Mouse (Mus musculus): ENCODE measurements at regions not wholly inside any gene's neighbourhood (a gene's known extent, or its start where the extent isn't known, plus 50 kb on each side); places are given as distances from the start of the nearest gene placed in this dataset.
"Not testable (repeated sequence)": the region's sequence is repeated elsewhere in the genome, so short reads cannot be mapped to it uniquely, and the experiment has no call there.

DNA sequence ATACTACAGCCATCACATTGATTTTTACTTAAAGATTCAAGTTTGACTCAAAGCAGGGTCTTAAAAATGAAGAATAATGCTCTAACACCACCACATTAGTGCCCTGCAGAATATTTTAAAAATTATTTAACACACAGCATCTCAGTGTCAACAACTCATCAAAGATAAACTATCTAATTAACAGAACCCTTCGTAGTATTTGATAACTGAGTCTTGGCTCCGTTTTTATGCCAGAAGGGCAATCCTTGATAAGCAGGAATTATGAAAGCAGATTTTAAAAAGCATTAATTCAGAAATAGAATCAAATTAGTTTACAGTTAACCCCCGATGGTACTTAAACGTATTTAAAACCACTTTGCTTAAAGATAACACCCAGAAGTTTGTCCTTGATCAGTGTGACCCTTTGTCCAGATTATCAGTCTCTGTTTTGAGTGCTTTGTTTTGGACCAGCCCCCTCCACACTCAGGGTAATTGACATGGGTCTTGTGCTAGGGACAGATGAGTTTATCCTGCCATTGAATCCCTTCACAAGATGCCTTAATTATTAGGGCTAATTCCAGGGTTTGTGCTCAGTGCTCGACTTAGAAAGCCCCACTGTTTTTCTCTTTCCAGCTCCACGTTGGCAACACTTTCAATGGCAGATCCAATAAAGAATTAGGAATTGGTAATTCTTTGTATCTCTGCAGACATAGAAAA, 69.4 kb upstream of the Dph6 start:
- 60% methylated on average over 6 of the region's 6 CpGs for WGBS
- Histone ChIP-seq H3K9me3 (no peaks in the 10 kb centered on the region), H3K9ac (no peak overlapping the region), H3K4me3 (no peak overlapping the region), H3K36me3 (no peaks in the 10 kb centered on the region), H3K4me1 (no peaks in the 10 kb centered on the region), H3K27me3 (no peaks in the 10 kb centered on the region), H3K27ac (no peak overlapping the region), H3K4me2 (no peak overlapping the region)
- no peak for ATAC-seq (ENCODE audit: insufficient number of reproducible peaks, insufficient read depth, low FRiP score, low TSS enrichment, low read depth)

DNA sequence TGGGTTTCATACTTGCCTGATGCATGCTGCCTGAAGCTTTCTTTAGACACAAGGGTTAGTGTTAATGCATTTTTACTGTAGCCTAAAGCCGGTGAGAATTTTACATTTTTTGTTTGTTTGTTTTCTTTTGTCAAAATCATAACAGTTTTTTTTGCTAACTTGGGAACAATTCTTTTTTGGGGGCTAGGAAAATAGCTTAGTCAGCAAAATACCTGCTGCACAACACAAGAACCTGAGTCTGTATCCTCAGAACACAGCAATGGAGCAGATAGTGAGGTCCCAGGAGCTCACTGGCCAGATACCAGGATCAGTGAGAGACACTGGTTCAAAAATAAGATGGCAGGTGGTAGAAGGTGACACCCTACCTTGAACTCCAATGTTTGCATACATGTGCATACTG, 72.4 kb upstream of the Dph6 start:
- no peaks in the 10 kb centered on the region for H3K9me3 ChIP-seq

DNA sequence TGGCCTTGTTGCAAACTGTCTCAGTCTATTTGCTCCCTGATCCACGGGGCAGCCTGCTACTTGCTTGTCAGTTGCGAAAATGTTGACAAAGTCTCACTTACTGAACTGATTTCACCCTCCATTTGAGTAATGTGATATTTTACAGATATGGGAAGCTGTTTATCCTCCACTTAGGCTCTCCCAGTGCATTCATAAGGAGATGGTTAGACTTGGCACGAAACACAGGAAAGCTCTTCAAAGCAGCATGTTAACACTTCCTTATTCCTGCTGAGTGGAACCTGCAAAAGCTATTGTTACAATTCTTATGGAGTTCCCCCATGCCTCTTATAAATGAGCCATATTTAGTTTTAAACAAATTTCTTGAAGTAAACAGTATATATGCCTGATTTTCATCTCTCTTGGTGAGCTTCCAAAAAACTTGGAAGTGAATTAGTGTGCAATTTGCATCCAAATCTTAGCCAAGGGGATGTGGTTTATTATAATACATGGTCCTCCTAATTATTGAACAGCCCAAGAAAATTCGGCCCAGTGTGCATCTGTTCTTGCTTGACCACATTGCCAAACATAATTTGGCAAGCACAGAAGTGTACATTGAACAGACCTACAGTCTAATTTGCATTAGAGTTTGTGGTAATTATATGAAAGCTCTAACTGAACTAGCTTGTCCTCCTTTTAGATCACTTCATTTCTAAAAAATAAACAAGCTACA, 80.3 kb upstream of the Dph6 start:
- peaks cover 9% of the 10 kb centered on the region for H3K27me3 ChIP-seq
- no peak overlapping the region for H3K4me3 ChIP-seq
- no peaks in the 10 kb centered on the region for H3K9me3 ChIP-seq
- H3K4me1 ChIP-seq = 0 out of 2 replicates have a peak, but pooled peaks cover 4% of the 10 kb centered on the region
- no peak overlapping the region for H3K4me2 ChIP-seq
- no peak overlapping the region for H3K27ac ChIP-seq
- ATAC-seq (ENCODE audit: insufficient number of reproducible peaks, insufficient read depth, low FRiP score, low TSS enrichment, low read depth) = 0 out of 2 replicates have a peak, but pooled peaks have one; percentile 56
- no peak overlapping the region for H3K9ac ChIP-seq
- WGBS = 35% methylated on average over 4 of the region's 4 CpGs
- no peaks in the 10 kb centered on the region for H3K36me3 ChIP-seq

More for the DNA sequence above, 72.4 kb upstream of the Dph6 start:
- 77% methylated on average over 1 of the region's 1 CpGs for WGBS
- no peaks in the 10 kb centered on the region for H3K27me3 ChIP-seq
- no peak overlapping the region for H3K4me3 ChIP-seq
- no peak overlapping the region for H3K27ac ChIP-seq
- H3K4me1 ChIP-seq = no peaks in the 10 kb centered on the region
- no peak overlapping the region for H3K4me2 ChIP-seq
- no peak for ATAC-seq (ENCODE audit: insufficient number of reproducible peaks, insufficient read depth, low FRiP score, low TSS enrichment, low read depth)
- no peak overlapping the region for H3K9ac ChIP-seq
- no peaks in the 10 kb centered on the region for H3K36me3 ChIP-seq

DNA sequence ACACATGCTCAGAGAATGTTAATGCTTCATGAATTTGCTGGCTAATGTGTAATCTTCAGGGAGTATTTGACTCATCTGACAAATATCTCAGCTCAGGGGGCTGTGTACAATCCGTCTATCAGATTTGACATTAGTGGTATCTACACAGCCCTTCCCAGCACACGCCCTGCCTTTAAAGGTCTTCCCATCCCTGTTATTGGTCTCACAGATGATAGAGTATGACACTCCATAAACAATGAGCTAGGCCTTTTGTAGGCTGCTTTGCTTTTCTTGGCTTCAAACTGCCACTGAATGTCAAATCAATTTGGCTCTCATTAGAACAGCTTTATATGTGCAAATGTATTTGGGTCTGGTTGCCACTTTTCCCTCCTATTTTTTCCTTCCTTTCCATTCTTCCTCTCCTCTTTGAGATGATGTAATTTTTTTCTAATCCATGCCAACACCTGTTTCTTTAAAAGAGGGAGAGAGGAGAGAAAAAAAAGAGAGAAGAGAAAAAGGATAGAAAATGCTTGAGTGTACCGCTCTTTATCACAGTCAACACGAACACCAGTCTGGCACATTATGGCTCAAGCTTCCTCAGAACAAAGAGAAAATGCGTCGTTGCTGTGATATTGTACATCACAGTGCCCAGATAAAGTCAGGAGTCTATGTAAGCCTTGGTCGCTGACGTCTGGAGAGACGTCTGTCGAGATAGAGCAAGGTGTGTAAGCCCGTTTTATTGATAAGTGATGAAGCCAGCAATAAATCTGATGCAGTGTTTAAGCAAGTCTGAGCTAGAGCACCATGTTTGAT, 84.9 kb upstream of the Dph6 start:
- H3K4me2 ChIP-seq = no peak overlapping the region
- H3K4me1 ChIP-seq = 0 out of 2 replicates have a peak, but pooled peaks cover 3% of the 10 kb centered on the region
- H3K9me3 ChIP-seq = no peaks in the 10 kb centered on the region
- H3K27me3 ChIP-seq = peaks cover 9% of the 10 kb centered on the region
- 85% methylated on average over 11 of the region's 11 CpGs for WGBS
- no peak for ATAC-seq (ENCODE audit: insufficient number of reproducible peaks, insufficient read depth, low FRiP score, low TSS enrichment, low read depth)
- H3K36me3 ChIP-seq = no peaks in the 10 kb centered on the region
- H3K4me3 ChIP-seq = no peak overlapping the region
- H3K9ac ChIP-seq = no peak overlapping the region
- no peak overlapping the region for H3K27ac ChIP-seq

DNA sequence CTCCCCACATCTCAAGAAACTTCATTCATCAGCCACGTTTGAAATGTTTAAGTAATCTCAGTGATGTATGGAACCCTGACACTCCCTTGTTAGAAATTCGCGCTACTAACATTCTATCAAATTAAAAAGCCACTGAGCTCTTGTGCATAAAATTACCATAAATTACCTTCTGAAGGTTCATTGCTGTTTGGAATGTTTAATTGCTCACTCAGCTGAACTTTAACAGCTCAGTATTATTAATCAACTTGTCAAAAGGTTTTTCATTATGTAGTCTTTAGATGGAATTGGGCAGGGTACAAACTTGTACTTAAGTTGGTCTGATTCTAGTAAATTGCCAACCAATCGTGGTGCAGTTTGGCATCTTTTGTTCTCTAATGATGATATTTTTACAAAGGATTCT, 108.5 kb upstream of the Dph6 start:
- no peak for ATAC-seq (ENCODE audit: insufficient number of reproducible peaks, insufficient read depth, low FRiP score, low TSS enrichment, low read depth)
- H3K27me3 ChIP-seq = no peaks in the 10 kb centered on the region
- WGBS = 81% methylated on average over 4 of the region's 4 CpGs
- H3K4me1 ChIP-seq = no peaks in the 10 kb centered on the region
- no peak overlapping the region for H3K4me2 ChIP-seq
- H3K36me3 ChIP-seq = no peaks in the 10 kb centered on the region
- no peak overlapping the region for H3K4me3 ChIP-seq
- H3K9ac ChIP-seq = no peak overlapping the region
- H3K9me3 ChIP-seq = no peaks in the 10 kb centered on the region
- no peak overlapping the region for H3K27ac ChIP-seq

DNA sequence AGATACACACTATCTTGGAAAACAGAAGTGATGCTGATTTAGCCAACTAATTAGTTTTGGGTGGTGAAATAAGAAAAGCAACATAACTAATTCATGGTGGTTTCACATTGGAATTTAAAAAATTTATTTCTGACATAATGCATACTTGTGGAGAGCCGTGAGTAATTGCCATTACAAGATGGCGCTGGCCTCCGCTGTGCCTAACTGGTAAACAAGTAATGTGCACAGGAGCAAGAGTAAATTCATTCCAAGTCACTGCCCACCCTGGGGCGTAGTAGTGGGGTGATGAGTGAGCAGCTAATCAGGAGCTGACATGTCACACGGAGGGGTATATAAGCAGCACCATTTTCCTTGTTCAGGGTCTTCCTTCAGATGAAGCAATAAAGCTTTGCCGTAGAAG, 119.0 kb upstream of the Dph6 start:
- ATAC-seq (ENCODE audit: insufficient number of reproducible peaks, insufficient read depth, low FRiP score, low TSS enrichment, low read depth); H3K9ac ChIP-seq; H3K9me3 ChIP-seq; H3K36me3 ChIP-seq; H3K27me3 ChIP-seq; H3K4me2 ChIP-seq; H3K4me1 ChIP-seq; H3K4me3 ChIP-seq; H3K27ac ChIP-seq: not testable (repeated sequence)
- WGBS = 78% methylated on average over 6 of the region's 6 CpGs

DNA sequence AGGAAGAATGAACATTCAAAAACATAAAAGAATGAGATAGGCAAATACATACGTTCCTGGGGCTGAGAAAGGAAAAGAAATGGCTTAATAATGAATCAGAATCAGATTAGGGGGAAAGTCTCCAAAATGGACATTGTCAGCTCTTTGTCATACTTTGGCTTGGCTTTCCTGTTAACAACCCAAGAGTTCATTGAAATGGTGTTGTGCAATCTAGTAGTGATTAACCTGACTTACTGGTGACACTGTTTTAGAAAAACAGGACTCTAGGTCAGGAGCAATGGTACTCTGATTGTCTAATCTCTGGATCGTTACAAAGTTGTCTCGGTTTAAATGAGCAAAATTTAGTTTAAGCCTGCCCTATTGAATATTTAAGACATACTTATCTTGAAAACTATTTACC, 119.5 kb upstream of the Dph6 start:
- 90% methylated on average over 3 of the region's 3 CpGs for WGBS
- Histone ChIP-seq H3K4me2 (no peak overlapping the region), H3K4me3 (no peak overlapping the region), H3K27ac (no peak overlapping the region), H3K4me1 (no peaks in the 10 kb centered on the region), H3K36me3 (no peaks in the 10 kb centered on the region), H3K9ac (no peak overlapping the region), H3K27me3 (no peaks in the 10 kb centered on the region), H3K9me3 (no peaks in the 10 kb centered on the region)
- no peak for ATAC-seq (ENCODE audit: insufficient number of reproducible peaks, insufficient read depth, low FRiP score, low TSS enrichment, low read depth)

DNA sequence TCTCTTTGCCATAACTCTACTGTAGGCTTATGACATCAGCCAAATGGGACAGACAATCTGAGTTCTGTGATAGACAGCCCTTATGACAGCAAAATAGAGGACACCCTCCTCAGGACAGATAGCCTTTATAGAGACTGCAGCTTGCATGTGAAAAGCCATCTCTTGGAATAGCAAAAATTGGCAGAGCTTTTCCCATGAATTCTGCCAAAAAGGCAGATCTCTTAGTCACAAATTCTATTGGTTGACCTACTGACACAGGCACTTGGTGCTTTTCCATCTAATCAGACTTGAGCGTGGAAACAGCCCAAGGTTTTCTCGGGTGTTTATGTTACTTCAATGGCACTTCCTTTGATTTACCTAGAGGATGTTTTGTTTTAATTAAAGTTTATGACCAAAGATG, 120.8 kb upstream of the Dph6 start:
- no peaks in the 10 kb centered on the region for H3K9me3 ChIP-seq
- no peak overlapping the region for H3K4me2 ChIP-seq
- no peaks in the 10 kb centered on the region for H3K36me3 ChIP-seq
- no peak overlapping the region for H3K9ac ChIP-seq
- ATAC-seq (ENCODE audit: insufficient number of reproducible peaks, insufficient read depth, low FRiP score, low TSS enrichment, low read depth) = no peak
- 41% methylated on average over 2 of the region's 2 CpGs for WGBS
- H3K4me3 ChIP-seq = no peak overlapping the region
- H3K27me3 ChIP-seq = no peaks in the 10 kb centered on the region
- no peaks in the 10 kb centered on the region for H3K4me1 ChIP-seq
- no peak overlapping the region for H3K27ac ChIP-seq

DNA sequence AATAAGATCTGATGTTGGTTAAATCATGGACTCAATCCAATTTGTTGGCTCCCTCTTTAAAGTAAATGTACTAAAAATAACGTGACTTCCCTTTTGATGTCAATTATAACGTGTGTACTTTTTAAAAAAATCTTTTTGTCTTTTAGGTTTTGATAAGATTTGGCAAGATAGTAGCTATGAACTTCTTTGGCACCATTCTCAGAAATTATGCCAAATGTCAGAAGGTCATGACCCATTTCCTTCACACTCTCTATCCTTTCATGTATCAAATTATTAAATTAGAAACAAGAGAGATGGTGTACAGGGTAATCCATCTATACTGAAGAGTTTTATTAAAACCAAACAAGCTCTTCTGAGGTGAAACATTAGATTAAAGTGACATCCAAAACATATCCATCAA, 121.4 kb upstream of the Dph6 start:
- Histone ChIP-seq H3K9me3 (no peaks in the 10 kb centered on the region), H3K4me3 (no peak overlapping the region), H3K4me1 (no peaks in the 10 kb centered on the region), H3K27me3 (no peaks in the 10 kb centered on the region), H3K4me2 (no peak overlapping the region), H3K27ac (no peak overlapping the region), H3K9ac (no peak overlapping the region), H3K36me3 (no peaks in the 10 kb centered on the region)
- ATAC-seq (ENCODE audit: insufficient number of reproducible peaks, insufficient read depth, low FRiP score, low TSS enrichment, low read depth) = no peak
- 59% methylated on average over 2 of the region's 2 CpGs for WGBS

DNA sequence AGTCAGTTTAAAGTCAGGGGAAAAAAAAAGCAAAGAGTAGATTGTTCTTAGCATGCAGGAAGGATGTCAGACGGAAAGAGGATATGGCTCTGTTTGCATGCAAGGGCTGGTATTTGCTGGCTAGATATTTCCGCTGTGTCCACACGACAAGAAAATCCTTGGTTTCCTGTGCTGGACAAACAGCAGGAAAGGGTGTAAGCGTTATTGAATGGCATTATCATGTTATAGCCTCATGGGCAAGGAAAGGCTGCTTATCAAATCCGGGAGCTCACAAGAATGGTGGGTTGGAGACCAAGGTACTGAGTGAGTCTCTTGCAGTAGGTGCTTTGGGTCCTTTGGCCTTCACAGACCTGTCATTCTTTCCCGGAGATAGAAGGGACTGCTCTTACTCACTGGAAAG, 127.7 kb upstream of the Dph6 start:
- no peak overlapping the region; the same call in 1 of the 2 replicates for H3K27ac ChIP-seq
- H3K9ac ChIP-seq = no peak overlapping the region
- peaks cover 12% of the 10 kb centered on the region for H3K4me1 ChIP-seq
- no peaks in the 10 kb centered on the region for H3K27me3 ChIP-seq
- no peaks in the 10 kb centered on the region for H3K36me3 ChIP-seq
- ATAC-seq (ENCODE audit: insufficient number of reproducible peaks, insufficient read depth, low FRiP score, low TSS enrichment, low read depth) = no peak
- H3K4me2 ChIP-seq = no peak overlapping the region
- no peaks in the 10 kb centered on the region for H3K9me3 ChIP-seq
- 76% methylated on average over 6 of the region's 6 CpGs for WGBS
- H3K4me3 ChIP-seq = no peak overlapping the region

DNA sequence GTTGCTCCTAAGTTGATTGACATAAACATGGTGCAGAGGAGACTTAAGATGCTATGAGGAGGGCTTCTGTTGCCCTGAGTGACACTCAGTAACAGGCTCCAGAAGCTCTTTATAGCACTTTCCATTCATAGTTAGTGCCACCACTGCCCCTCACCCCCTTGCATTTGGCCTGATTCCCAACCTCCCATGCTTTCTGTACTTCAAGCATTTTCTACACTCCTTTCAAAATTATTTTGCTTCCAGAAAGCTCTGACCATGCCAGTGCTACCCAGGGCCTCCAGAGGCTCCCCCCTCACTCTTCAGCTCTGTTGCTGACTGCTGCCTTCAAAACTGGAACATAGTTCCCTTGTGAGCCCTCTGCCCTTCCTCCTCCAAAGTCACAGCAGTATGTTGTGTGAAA, 129.4 kb upstream of the Dph6 start:
- Histone ChIP-seq H3K9ac (no peak overlapping the region), H3K4me1 (peaks cover 12% of the 10 kb centered on the region), H3K4me2 (no peak overlapping the region), H3K27me3 (no peaks in the 10 kb centered on the region), H3K36me3 (no peaks in the 10 kb centered on the region), H3K4me3 (no peak overlapping the region), H3K27ac (peak overlapping the region; percentile 87), H3K9me3 (no peaks in the 10 kb centered on the region)
- no peak for ATAC-seq (ENCODE audit: insufficient number of reproducible peaks, insufficient read depth, low FRiP score, low TSS enrichment, low read depth)

DNA sequence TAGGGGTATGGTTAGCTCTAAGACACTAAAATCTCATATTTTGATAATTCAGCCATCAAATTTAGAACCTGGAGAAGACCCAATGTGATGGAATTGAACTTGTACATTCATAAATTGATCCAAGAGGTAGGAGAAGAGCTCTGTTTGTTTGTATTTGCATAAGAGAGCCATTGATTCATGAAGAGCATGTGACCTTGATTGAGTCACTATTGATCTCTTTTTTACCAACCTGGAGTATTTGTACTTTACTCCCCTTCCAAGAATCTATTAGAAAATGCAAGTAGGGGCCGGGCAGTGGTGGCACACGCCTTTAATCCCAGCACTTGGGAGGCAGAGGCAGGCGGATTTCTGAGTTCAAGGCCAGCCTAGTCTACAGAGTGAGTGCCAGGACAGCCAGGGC, 133.5 kb upstream of the Dph6 start:
- peaks cover 12% of the 10 kb centered on the region for H3K4me1 ChIP-seq
- no peak for ATAC-seq (ENCODE audit: insufficient number of reproducible peaks, insufficient read depth, low FRiP score, low TSS enrichment, low read depth)
- no peak overlapping the region for H3K4me3 ChIP-seq
- no peak overlapping the region for H3K27ac ChIP-seq
- H3K9ac ChIP-seq = no peak overlapping the region
- no peak overlapping the region for H3K4me2 ChIP-seq
- H3K27me3 ChIP-seq = no peaks in the 10 kb centered on the region; the same call in 1 of the 2 replicates
- no peaks in the 10 kb centered on the region for H3K9me3 ChIP-seq
- WGBS = 87% methylated on average over 3 of the region's 3 CpGs
- no peaks in the 10 kb centered on the region for H3K36me3 ChIP-seq

All from embryonic facial prominence, embryonic 13.5 days (tissue).